Mouse (Mus musculus) embryonic facial prominence, embryonic 11.5 days (tissue): ENCODE data around the gene Tmem158. TPM values are rescaled to one million over a fixed set of nuclear protein-coding genes. Genes with fewer than 3 reads are reported as not detected.

Experiments used
- ATAC-seq: fragments of 200-750 bp; cut with Nextera tagmentation; replicated peaks from 2 replicates; pipeline ENCODE4 v1.8.0; 2017; ENCODE audit warnings: low read depth; ENCODE audit not compliant: insufficient number of reproducible peaks, low FRiP score, low TSS enrichment
- DNase-seq: peaks from one replicate; pipeline ENCODE4 v3.0.0-alpha.2; 2015; ENCODE audit warnings: low spot score
- H3K27ac ChIP-seq: fragments of 300-500 bp; sonication (generic); replicated peaks from 2 replicates; pipeline ENCODE4 v1.5.1; 2014; ENCODE audit warnings: mild to moderate bottlenecking, low read depth, low read length, control low read depth
- H3K27me3 ChIP-seq: fragments of 300-500 bp; sonication (generic); 2 replicates; pipeline ENCODE4 v1.6.1; 2014; ENCODE audit warnings: mild to moderate bottlenecking, low read length, moderate library complexity, mixed read lengths; ENCODE audit not compliant: control insufficient read depth, insufficient read depth
- H3K36me3 ChIP-seq: fragments of 300-500 bp; sonication (generic); replicated peaks from 2 replicates; pipeline ENCODE4 v1.6.1; 2014; ENCODE audit warnings: low read depth, mild to moderate bottlenecking, low read length, moderate library complexity, mixed read lengths; ENCODE audit not compliant: control insufficient read depth, insufficient read depth
- H3K4me1 ChIP-seq: fragments of 300-500 bp; sonication (generic); 2 replicates; pipeline ENCODE4 v1.6.1; 2014; ENCODE audit warnings: low read length, mixed read lengths; ENCODE audit not compliant: control insufficient read depth, insufficient read depth
- H3K4me2 ChIP-seq: fragments of 300-500 bp; sonication (generic); 2 replicates; pipeline ENCODE4 v1.6.1; 2014; ENCODE audit warnings: low read depth, mild to moderate bottlenecking, control low read depth, low read length, moderate library complexity
- H3K4me3 ChIP-seq: fragments of 300-500 bp; sonication (generic); 2 replicates; pipeline ENCODE4 v1.5.1; 2014; ENCODE audit warnings: low read depth, low read length, control low read depth
- H3K9ac ChIP-seq: fragments of 300-500 bp; sonication (generic); replicated peaks from 2 replicates; pipeline ENCODE4 v1.6.1; 2014; ENCODE audit warnings: mild to moderate bottlenecking, control low read depth, low read length
- H3K9me3 ChIP-seq: fragments of 300-500 bp; sonication (generic); replicated peaks from 2 replicates; pipeline ENCODE4 v1.6.1; 2016; ENCODE audit warnings: mild to moderate bottlenecking, low read length, inconsistent platforms, mixed read lengths; ENCODE audit not compliant: control insufficient read depth
- WGBS: fragments of 180-500 bp; shearing (Covaris S2); extraction: QIAGEN DNeasy Blood & Tissue Kit; methylation state at CpG from one replicate; pipeline ENCODE4 v1.1.7; 2014; 5-methylcytosine and 5-hydroxymethylcytosine counted together
- polyA plus RNA-seq: library from polyadenylated mRNA; unstranded; fragments of >200 nt; fragmentation: Nextera tagmentation; extraction: Ambion mirVana; gene quantifications from 2 replicates; pipeline ENCODE4 v1.2.1, GENCODE M21; 2014

The Tmem158 gene
- polyA plus RNA-seq, 1 experiment from 2014 or later, result 4.9 TPM

DNA sequence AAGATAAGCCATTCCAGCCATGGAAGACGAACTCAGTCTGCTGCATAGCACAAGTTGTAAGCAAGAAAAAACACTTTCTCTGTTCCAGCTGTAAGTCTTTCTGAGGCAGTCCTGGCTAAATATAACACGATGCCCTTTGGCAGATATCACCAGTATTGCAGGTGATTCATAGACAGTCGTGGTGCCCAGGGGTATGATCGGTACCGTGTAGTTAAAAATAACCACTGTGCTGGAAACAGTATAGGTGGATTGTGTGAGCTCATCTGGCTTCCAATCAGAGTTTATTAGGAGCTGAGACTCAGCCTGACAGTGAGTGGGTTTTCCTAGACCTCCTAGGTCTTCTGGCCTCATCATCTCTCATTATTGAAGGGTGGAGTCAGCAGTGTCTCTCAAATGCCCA, 34.0 kb upstream of the Tmem158 start:
- ATAC-seq (no peak), DNase-seq (no peak)
- no peaks in the 10 kb centered on the region for H3K9me3 ChIP-seq
- H3K36me3 ChIP-seq, result no peaks in the 10 kb centered on the region
- H3K27ac ChIP-seq, result no peak overlapping the region
- no peaks in the 10 kb centered on the region for H3K27me3 ChIP-seq
- no peak overlapping the region for H3K9ac ChIP-seq
- H3K4me2 ChIP-seq, result no peak overlapping the region
- no peaks in the 10 kb centered on the region for H3K4me1 ChIP-seq
- H3K4me3 ChIP-seq, result no peak overlapping the region
- 86% methylated on average over 5 of the region's 5 CpGs for WGBS

- no peak overlapping the region for H3K9ac ChIP-seq
- H3K27ac ChIP-seq, result no peak overlapping the region
- no peak overlapping the region for H3K4me2 ChIP-seq
- no peak overlapping the region for H3K4me3 ChIP-seq
- H3K27me3 ChIP-seq, result no peaks in the 10 kb centered on the region
- WGBS, result 43% methylated on average over 3 of the region's 3 CpGs
- no peaks in the 10 kb centered on the region for H3K4me1 ChIP-seq
- H3K9me3 ChIP-seq, result no peaks in the 10 kb centered on the region
- DNase-seq (no peak), ATAC-seq (no peak)
- no peaks in the 10 kb centered on the region for H3K36me3 ChIP-seq
These were observed 27.8 kb upstream of the Tmem158 start for GRCm38 (mm10) chr9:123288378-123288777.

DNA sequence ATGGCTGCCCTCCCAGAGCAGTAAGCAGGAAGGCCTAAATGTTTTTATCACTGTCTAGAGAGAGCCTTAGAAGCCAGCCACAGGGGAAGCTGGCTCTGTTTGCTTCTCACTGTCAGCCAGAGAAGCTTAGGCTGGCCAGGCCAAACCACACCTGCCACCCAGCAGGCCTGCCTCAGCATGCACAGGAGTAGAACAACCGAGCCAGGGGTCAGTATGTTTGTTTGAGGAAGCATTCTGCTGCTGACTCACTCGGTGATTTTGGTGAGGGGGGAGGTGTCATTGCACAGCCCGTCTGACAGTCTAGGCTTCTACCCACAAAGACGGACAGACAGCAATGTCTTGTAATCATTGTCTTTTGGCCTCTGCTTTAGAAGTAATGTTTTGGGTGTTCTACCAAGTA, 25.1 kb upstream of the Tmem158 start:
- H3K4me2 ChIP-seq, result no peak overlapping the region
- ATAC-seq (no peak), DNase-seq (no peak)
- no peaks in the 10 kb centered on the region for H3K9me3 ChIP-seq
- H3K9ac ChIP-seq, result no peak overlapping the region
- no peaks in the 10 kb centered on the region for H3K36me3 ChIP-seq
- WGBS, result 45% methylated on average over 4 of the region's 4 CpGs
- H3K4me1 ChIP-seq, result no peaks in the 10 kb centered on the region
- H3K27ac ChIP-seq, result no peak overlapping the region
- no peak overlapping the region for H3K4me3 ChIP-seq
- no peaks in the 10 kb centered on the region for H3K27me3 ChIP-seq

DNA sequence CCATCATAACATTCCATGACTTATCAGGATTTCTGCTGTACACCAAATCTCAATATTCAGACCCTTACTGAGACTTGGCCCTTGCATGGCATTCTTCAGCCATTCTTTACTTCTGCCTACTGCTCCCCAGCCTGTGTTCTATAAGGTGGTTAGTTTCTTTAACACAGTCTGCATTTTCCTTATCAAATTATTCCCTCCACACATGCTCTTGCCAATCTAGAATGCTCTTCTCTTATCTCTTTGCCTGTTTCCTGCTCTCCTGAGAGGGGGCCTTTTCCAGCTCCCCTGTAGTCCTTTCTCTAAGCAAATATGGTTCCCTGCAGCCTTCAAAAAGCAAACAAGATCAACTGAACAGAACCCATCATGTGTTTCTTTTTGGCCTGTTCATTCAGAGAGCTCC, 20.2 kb upstream of the Tmem158 start:
- Histone ChIP-seq H3K9me3 (no peaks in the 10 kb centered on the region), H3K27ac (no peak overlapping the region), H3K36me3 (no peaks in the 10 kb centered on the region), H3K4me3 (no peak overlapping the region), H3K4me2 (no peak overlapping the region), H3K4me1 (no peaks in the 10 kb centered on the region), H3K9ac (no peak overlapping the region), H3K27me3 (no peaks in the 10 kb centered on the region)
- DNase-seq, result no peak
- ATAC-seq, result no peak

GRCm38 (mm10) chr9:123278003-123278402, 17.4 kb upstream of the Tmem158 start:
- ATAC-seq, result no peak
- 77% methylated on average over 2 of the region's 2 CpGs for WGBS

DNA sequence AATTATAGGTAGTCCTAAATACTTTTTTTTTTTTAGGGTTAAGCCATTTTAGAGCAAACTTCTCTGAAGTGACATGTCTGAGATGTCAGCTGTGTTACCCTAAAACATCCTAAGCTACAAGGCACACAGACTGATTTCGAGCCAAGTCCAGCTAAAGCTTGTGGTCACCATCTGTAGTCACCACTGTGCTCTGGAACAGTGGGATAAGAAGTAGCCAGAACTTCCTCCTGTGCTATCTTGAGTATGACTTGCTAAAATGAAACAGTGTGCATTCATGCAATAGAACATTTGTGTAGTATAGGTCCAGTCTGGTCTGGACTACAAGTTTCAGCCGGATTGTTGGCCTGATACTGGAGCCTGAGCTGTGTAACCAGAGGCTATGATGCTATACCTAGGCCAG, 14.8 kb upstream of the Tmem158 start:
- Histone ChIP-seq H3K4me1 (no peaks in the 10 kb centered on the region), H3K4me3 (no peak overlapping the region), H3K9ac (no peak overlapping the region), H3K4me2 (no peak overlapping the region), H3K27me3 (no peaks in the 10 kb centered on the region), H3K27ac (no peak overlapping the region), H3K36me3 (no peaks in the 10 kb centered on the region), H3K9me3 (no peaks in the 10 kb centered on the region)
- ATAC-seq (no peak), DNase-seq (no peak)
- WGBS, result 84% methylated on average over 2 of the region's 2 CpGs

More at GRCm38 (mm10) chr9:123278003-123278402, 17.4 kb upstream of the Tmem158 start:
- Histone ChIP-seq H3K27me3 (no peaks in the 10 kb centered on the region), H3K4me2 (no peak overlapping the region), H3K4me1 (no peaks in the 10 kb centered on the region), H3K36me3 (no peaks in the 10 kb centered on the region), H3K27ac (no peak overlapping the region), H3K4me3 (no peak overlapping the region), H3K9ac (no peak overlapping the region), H3K9me3 (no peaks in the 10 kb centered on the region)
- no peak for DNase-seq

DNA sequence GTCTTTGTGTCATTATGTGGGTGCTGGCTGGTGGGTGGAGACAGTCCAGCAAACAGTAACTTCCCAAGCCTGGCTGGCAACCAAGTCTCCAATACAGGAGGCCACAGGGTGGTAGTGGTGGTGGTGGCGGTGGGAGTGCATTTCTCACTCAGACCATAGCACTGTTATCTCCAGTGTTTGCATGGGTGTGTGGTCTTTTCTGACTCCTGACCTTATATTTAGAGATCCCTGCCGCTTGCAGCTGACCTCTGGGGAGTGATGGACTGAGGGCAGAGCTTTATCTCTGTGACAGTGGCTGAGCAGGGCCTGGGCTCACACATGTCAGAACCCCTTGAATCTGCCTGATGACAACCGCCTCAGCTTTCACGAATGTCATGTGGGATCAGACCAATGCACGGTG, 14.1 kb upstream of the Tmem158 start:
- H3K36me3 ChIP-seq, result no peaks in the 10 kb centered on the region
- H3K27me3 ChIP-seq, result no peaks in the 10 kb centered on the region
- 78% methylated on average over 5 of the region's 5 CpGs for WGBS
- ATAC-seq (no peak), DNase-seq (no peak)
- H3K4me3 ChIP-seq, result no peak overlapping the region
- no peaks in the 10 kb centered on the region for H3K9me3 ChIP-seq
- H3K9ac ChIP-seq, result no peak overlapping the region
- no peak overlapping the region for H3K27ac ChIP-seq
- H3K4me1 ChIP-seq, result no peaks in the 10 kb centered on the region
- H3K4me2 ChIP-seq, result no peak overlapping the region

DNA sequence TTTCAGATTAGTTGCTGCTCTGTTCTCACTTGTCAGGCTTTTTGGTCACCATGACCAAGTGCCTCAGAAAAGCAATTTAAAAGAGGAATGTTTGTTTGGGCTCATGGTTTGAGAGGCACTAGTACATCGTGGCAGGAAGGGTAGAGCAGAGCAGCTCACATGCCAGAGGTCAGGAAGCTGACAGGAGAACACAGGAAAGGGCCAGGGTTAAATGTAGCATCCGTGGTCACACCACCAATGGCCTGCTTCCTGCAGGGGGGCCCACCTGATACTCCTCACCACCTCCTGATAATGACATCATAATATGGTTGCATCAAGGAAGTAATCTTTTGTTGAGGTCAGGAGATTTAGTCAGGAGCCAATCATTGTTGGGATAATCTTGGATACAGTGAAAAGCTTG, 13.3 kb upstream of the Tmem158 start:
- 47% methylated on average over 2 of the region's 2 CpGs for whole genome bisulfite sequencing
- no peak for DNase-seq
- ATAC-seq, result no peak

More for the DNA sequence above, 13.3 kb upstream of the Tmem158 start:
- H3K4me1 ChIP-seq, result no peaks in the 10 kb centered on the region
- no peak overlapping the region for H3K4me2 ChIP-seq
- H3K36me3 ChIP-seq, result no peaks in the 10 kb centered on the region
- no peaks in the 10 kb centered on the region for H3K9me3 ChIP-seq
- H3K27ac ChIP-seq, result no peak overlapping the region
- no peak overlapping the region for H3K4me3 ChIP-seq
- no peaks in the 10 kb centered on the region for H3K27me3 ChIP-seq
- no peak overlapping the region for H3K9ac ChIP-seq
